Mouse (Mus musculus) thymus, postnatal 14 days (tissue): ENCODE data around the gene Akap17b.
"Not testable (repeated sequence)": the region's sequence is repeated elsewhere in the genome, so short reads cannot be mapped to it uniquely, and the experiment has no call there.

ENCODE experiments used
- DNase-seq: peaks from one replicate; pipeline ENCODE4 v3.0.0; 2021

Akap17b gene

GRCm38 (mm10) chrX:36644657-36645551, at the start of gene Akap17b:
Gene Akap17b (minus strand): TSS chrX:36645395.
- DNase-seq: peak; percentile 86

DNA sequence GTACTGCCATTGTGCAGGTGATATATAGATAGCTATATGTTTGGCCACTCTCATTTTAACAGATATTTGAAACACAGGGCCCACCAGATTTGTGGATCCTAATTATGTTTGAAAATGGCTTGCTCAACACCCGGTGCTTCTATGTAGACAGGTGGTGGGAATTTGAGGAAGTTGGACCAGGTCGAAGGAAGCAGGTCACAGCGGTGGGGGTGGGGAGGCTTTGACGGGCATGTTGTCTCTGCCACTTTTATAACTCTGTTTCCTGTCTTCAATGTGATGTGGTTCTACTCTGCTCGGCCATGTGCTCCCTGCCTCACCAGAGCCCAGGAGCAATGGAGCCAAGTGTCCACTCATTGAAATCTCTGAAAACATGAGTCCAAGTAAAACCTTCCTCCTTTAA, 46.2 kb upstream of the Akap17b start:
- DNase-seq: peak; percentile 15

DNA sequence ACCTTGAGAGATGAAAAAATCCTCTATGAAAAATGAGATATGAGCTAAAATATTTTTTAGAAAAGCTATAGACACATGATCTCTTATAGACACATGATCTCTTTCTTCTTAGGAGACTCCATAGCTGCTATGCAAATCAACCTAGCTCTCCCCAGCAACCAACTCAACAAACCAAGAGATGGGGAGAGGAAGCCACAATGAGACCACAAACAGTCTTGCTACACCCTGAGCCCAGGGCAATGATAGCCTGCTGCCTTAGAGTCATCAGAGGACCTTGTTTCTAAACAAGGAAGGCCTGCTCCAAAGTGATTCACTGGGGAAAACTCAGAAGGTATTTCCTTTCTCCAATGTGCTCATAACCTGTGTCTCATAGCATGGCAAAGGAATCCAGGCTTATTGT, 44.5 kb upstream of the Akap17b start:
- peak; percentile 9 for DNase-seq

GRCm38 (mm10) chrX:36676836-36677235, 31.6 kb upstream of the Akap17b start:
- DNase-seq: no peak

DNA sequence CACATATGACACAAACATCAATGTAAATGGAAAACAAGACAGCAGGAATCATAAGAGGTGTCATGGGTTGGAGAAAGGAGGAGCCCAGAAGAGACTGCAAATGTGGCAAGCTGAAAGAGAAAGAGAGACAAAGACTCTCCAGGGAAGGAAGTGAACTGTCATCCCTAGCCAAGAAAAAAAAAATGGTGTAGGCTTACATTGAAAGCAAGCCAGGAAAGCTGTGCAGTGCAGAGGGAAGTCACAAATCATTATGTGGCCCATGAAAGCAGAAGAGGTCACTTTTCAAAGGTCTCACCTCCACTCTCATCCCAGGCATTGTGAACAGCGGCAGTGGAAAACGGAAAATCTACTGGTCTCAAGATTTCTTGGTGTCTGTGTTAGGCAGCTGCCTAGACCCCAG, 27.5 kb upstream of the Akap17b start:
- DNase-seq: no peak

DNA sequence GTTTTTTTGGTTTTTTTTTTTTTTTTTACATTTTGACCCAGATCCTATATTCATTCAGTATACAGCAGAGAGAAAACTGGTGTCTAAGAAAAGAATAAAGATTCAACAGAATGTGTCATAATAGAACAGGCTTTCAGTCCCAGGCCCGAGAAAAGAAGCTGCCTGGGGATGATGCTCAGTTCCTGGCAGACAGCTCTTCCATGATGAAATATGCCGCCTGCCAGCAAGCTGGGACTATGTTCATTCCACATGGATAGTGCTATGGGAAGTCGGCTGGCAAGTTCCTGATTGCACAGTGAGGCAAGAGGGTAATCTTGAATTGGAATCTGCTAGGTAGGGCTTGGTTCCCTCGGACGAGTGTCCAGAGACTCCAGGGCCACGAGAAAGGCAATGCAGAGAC, 5.1 kb downstream of the Akap17b start:
- DNase-seq: no peak

DNA sequence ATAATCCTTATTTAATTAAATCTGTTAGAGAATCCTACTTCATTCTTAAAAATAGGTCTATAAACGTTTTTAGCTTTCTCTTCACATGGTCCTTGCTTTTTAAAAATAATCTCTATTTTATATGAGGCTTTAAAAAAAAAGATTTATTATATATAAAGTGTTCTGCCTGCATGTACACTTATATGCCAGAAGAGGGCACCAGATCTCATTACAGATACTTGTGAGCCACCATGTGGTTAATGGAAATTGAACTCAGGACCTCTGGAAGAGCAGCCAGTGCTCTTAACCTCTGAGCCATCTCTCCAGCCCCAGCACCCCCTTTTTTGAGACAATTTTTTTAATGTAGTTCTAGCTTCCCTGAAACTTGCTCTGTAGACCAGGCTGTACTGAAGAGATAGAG, 14.4 kb downstream of the Akap17b start:
- DNase-seq: no peak

DNA sequence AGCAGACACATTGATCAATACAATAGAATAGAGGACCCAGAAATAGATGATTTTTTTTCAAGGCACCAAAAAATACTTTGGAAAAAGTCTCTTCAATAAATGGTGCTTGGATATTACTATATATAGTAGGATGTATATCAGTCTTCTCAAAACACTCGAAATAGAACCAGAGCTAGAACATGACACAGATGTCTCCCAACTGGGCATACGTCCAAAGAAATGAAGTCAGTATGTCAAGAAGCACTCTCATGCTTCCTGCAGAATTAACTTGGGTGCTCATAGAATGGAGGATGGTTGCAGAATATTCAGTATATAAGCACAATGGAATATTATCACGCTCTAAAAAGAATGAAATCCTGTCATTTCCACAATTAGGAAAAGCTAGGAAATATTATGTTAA, 17.1 kb downstream of the Akap17b start:
- no peak for DNase-seq

DNA sequence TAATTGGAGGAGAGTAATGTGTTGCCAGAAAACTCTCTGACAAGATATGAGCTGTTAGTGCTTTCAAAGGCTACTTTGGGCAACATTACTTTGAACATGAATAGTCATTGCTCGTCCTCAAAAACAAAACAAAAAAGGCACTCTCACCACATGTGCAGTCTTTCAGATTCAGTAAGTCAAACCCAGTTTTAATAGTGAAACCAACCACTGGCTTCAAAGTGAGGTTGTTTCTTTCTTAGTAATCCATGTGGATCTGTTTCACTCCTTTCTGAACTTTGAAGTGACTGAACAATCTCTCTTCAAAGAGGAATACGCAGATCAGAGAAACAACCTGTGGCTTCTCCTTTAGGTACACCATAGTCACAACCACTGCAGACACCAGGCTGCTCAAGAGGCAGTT, 36.1 kb downstream of the Akap17b start:
- no peak for DNase-seq

DNA sequence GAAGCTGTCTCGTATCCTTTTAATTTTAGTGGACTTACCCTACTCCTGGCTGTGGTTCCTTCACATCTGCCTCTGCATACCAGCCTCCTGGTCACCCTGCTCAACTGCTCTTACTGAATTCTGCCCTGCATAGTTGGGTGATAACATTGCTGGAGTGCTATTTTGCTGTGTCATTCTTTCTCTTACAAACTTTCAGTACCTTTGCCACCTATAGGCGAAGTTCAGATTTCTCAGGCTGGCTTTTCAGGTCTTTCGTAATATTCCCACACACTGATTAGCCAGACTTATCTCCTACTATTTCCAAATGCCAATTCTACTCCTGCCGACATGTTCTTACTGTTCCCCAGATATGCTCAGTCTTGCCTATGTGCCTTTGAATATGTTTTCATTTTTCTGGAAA, 41.2 kb downstream of the Akap17b start:
- no peak for DNase-seq

DNA sequence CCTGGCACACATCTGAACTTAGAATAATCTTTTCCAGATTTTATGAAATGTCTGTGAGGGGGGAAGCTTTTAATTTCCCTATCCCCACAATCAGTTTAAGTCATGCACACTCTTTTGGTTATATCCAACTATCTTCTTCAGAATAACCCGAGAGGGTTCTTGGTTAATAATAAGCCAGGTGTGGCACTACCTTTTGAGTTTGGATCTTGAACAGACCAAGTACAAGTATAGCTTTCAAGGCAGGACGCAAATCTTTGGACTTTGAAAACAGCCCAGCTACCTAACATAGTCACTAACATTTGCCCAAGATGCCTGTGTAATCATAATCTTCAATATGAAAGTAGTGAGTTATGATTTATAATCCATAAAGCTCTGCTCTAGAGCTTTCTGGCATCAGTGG, 42.3 kb downstream of the Akap17b start:
- DNase-seq: no peak

DNA sequence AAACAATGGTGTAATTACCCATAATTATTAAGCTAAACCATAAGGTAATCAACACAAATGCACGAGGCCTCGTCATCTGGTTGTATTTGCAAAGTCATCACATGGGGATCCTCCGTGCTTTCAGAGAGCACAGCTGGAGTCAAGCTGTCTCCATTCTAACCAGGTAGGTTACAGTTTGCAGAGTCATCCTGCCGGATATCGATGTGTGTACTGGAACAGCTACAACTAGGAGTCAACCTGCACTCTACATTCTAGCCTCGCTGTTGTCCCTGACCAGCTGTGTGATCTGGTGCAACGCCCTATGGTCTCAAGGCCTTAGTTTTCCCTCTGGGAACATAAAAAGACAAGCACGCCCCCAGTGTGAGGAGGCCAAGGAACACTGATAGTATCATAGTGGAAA, 45.1 kb downstream of the Akap17b start:
- peak; percentile 3 for DNase-seq

- DNase-seq: no peak
These were observed 45.5 kb downstream of the Akap17b start for GRCm38 (mm10) chrX:36599656-36600055.

DNA sequence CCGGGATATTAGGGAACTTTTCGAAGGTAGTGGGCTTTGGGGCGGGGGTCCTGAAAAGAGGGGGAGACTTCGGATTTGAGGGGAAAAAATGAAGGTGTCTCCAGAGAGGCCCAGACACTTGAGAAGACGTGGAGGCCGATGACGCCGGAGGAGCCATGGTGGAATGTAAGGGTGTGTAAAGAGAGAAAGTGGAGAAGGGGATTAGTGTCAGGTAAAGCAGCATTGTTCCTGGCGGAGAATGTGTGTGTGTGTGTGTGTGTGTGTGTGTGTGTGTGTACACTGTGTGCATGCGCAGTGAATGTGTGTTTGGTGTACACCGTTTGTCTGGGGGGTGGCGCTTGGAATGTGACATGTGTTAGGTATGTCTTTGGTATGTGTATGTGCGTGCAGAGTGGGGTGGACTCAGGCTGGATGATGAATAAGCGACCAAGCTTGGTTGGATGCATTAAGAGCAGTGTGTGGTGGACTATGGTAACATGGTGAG, 46.3 kb downstream of the Akap17b start:
- DNase-seq: peak; percentile 24

GRCm38 (mm10) chrX:36598390-36598810, 46.8 kb downstream of the Akap17b start:
- no peak for DNase-seq

DNA sequence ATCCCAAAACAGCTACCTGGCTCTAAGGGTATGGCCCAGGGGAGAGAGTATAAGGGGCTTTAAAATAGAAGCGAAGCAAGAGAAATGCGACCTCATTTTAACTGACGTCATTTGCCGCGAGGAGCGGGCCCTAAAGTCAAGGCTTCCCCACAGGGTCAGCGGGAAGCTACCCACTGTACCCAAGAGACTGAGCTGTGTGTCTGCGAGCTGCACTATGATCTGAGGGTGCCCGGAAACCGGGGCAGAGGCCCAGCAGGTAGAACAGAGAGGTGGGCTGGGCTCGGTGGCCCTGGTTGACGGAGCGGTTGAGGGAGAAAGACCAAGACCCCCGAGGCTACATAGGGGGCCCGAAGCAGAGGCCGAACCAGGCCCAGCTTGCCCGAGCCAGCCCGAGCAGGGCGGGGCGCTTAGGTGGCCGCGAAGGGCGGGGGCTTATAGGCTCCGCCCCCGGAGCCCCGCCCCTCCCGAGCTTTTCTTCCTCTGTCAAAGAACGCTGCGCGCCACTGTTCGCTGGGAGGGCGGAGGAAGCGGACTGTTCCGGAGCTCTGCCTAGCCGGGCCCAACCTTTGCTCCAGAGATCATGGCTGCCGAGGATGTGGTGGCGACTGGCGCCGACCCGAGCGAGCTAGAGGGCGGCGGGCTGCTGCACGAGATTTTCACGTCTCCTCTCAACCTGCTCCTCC, 47.3 kb downstream of the Akap17b start, which contains the start of gene Pgrmc1:
Gene Pgrmc1 (plus strand): TSS at position 500 of the 683 bp plus-strand sequence.
- DNase-seq: peak; percentile 89

- DNase-seq: not testable (repeated sequence)
These were observed 48.6 kb downstream of the Akap17b start for GRCm38 (mm10) chrX:36596483-36597120.

DNA sequence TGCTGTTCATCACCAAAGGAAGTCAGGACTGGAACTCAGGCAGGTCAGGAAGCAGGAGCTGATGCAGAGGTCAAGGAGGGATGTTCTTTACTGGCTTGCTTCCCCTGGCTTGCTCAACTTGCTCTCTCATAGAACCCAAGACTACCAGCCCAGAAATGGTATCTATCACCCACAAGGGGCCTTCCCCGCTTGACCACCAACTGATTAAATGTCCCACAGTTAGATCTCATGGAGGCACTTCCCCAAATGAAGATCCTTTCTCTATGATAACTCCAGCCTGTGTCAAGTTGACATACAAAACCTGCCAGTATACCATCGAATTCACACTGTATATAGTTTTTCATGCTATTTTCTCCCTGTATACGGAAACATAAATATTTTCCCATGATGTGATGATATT, 49.9 kb downstream of the Akap17b start:
- no peak for DNase-seq

DNA sequence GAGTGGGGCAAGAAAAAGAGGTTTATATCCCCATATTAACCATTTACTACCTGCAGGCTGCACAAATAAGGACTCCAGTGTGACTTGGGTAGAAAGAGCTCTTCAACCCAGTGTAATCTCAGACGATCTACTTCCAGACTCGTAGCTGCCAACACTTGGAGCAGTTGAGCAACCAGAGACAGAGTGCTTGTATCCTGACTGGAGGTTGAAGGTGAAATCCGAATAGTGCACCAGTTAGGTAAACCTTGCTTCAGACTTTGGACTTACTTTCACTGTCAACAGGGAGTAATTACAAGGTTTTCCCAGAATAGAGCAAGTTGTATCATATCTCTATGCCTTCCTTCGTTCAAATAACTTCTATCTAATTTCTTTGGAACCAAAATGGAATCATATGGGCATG, 53.7 kb downstream of the Akap17b start:
- no peak for DNase-seq

DNA sequence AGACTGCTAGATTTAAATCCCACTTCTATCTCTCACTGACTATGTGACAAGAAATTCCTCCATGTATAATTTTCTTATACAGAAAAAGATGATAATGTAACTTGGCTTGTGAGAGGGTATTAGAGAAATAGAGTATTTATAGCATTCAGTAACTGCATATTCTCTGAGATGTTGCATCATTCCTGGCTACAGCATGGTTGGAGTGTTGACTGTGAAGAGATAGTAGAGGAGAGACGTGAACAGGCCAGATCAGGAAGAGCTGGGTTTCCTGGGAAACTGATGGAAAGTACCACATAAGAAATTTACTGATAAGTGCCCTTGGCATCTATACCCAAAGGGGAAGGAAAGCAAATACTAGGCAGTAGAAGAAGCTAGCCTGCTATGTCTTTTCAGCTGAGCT, 54.1 kb downstream of the Akap17b start:
- no peak for DNase-seq

GRCm38 (mm10) chrX:36590266-36590665, 54.9 kb downstream of the Akap17b start:
- DNase-seq: no peak

GRCm38 (mm10) chrX:36587304-36588209, 57.6 kb downstream of the Akap17b start:
- DNase-seq: no peak
